Mouse (Mus musculus): ENCODE data around the gene Pdhb.

DNA sequence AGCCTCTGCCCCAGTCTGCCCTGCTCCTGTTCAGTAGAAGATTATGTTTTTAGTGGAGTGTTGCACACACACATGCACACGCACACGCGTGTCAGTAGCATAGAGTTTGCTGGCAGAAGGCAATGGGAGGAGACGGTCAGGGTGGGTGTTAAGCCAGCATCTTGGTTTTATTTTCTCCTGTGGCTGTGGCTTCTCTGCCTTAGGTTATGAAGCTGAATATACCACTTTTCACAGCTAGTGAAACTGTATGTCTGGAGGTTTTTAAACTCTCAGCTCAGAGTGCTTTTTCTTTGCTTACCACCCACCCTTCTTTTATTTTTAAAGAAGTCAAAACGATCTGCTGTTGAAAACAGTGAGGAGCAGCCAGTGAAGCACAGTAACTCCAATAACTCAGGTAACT is 21.1 kb downstream of the Pdhb start:
- TF ChIP-seq POLR2A (IDR thresholded peaks at IDR 0.05; ENCODE audit: low read depth, low read length) = no peak
- no peak for TF ChIP-seq CTCF (IDR thresholded peaks at IDR 0.05; ENCODE audit: extremely low read depth, insufficient read length, insufficient replicate concordance, low read depth, low read length)
